Mouse (Mus musculus) erythroblast, embryonic 14.5 days (primary cell): Measurements from ENCODE around the gene Ccdc51. TPM values are rescaled to one million over a fixed set of nuclear protein-coding genes. Genes with fewer than 3 reads are reported as not detected.

Experiments
- H3K27me3 ChIP-seq: 2 replicates; pipeline ENCODE4 v1.6.1; 2012; ENCODE audit warnings: inconsistent platforms; ENCODE audit not compliant: control insufficient read depth
- H3K36me3 ChIP-seq: 2 replicates; pipeline ENCODE4 v1.6.1; 2012; ENCODE audit warnings: mild to moderate bottlenecking, inconsistent platforms; ENCODE audit not compliant: control insufficient read depth
- H3K4me1 ChIP-seq: 2 replicates; pipeline ENCODE4 v1.6.1; 2012; ENCODE audit warnings: inconsistent platforms; ENCODE audit not compliant: control insufficient read depth
- H3K4me3 ChIP-seq: replicated peaks from 2 replicates; pipeline ENCODE3; 2012; ENCODE audit warnings: moderate library complexity, mild to moderate bottlenecking, inconsistent platforms
- H3K9me3 ChIP-seq: 2 replicates; pipeline ENCODE4 v1.6.1; 2012; ENCODE audit warnings: low read length, inconsistent platforms, mixed read lengths; ENCODE audit not compliant: control insufficient read depth
- GATA1 ChIP-seq: IDR thresholded peaks from 2 replicates; pipeline ENCODE4 v1.6.1; 2012; ENCODE audit warnings: low read length, inconsistent platforms, mixed read lengths
- TAL1 ChIP-seq: IDR thresholded peaks from 3 replicates; pipeline ENCODE4 v1.6.1; 2012; ENCODE audit warnings: low read length, inconsistent platforms, mixed read lengths
- polyA plus RNA-seq: library from polyadenylated mRNA; stranded (reverse); fragments of >175 nt; gene quantifications from 2 replicates; pipeline ENCODE4 v1.2.3, GENCODE M21; 2012

Gene Ccdc51
- polyA plus RNA-seq, 1 experiment: 0.85 TPM

GRCm38 (mm10) chr9:109068095-109068735, 14.1 kb upstream of the Ccdc51 start:
- Histone ChIP-seq H3K9me3 (no peaks in the 10 kb centered on the region), H3K27me3 (no peaks in the 10 kb centered on the region), H3K4me1 (peaks cover 14% of the 10 kb centered on the region), H3K4me3 (no peak overlapping the region), H3K36me3 (peaks cover 81% of the 10 kb centered on the region)
- no peak for TF ChIP-seq TAL1
- no peak for TF ChIP-seq GATA1

- TF ChIP-seq GATA1 (no peak), TAL1 (no peak)
- H3K9me3 ChIP-seq: no peaks in the 10 kb centered on the region
- H3K36me3 ChIP-seq: peaks cover 41% of the 10 kb centered on the region
- peaks cover 29% of the 10 kb centered on the region for H3K4me1 ChIP-seq
- H3K4me3 ChIP-seq: peak within 1 kb of the TSS; percentile 74
- H3K27me3 ChIP-seq: no peaks in the 10 kb centered on the region
Observed at GRCm38 (mm10) chr9:109073661-109074573, 8.4 kb upstream of the Ccdc51 start, which contains the start of gene Atrip. Gene Atrip, minus strand, starts transcription at chr9:109074124.

- H3K4me1 ChIP-seq: peaks cover 34% of the 10 kb centered on the region
- TF ChIP-seq TAL1 (no peak), GATA1 (no peak)
- peak overlapping the region; percentile 77 for H3K4me3 ChIP-seq
- no peaks in the 10 kb centered on the region for H3K27me3 ChIP-seq
- H3K36me3 ChIP-seq: peaks cover 30% of the 10 kb centered on the region
- no peaks in the 10 kb centered on the region for H3K9me3 ChIP-seq
Observed at GRCm38 (mm10) chr9:109080516-109080915, 1.8 kb upstream of the Ccdc51 start.

GRCm38 (mm10) chr9:109081749-109082123, 557 bp upstream of the Ccdc51 start:
- Histone ChIP-seq H3K36me3 (peaks cover 30% of the 10 kb centered on the region), H3K27me3 (no peaks in the 10 kb centered on the region), H3K9me3 (no peaks in the 10 kb centered on the region), H3K4me3 (peak overlapping the region; percentile 77), H3K4me1 (peaks cover 37% of the 10 kb centered on the region)
- no peak for TF ChIP-seq TAL1
- no peak for TF ChIP-seq GATA1

- H3K27me3 ChIP-seq: no peaks in the 10 kb centered on the region
- H3K4me1 ChIP-seq: peaks cover 44% of the 10 kb centered on the region
- H3K36me3 ChIP-seq: peaks cover 21% of the 10 kb centered on the region
- no peak for TF ChIP-seq GATA1
- TF ChIP-seq TAL1: no peak
- no peak overlapping the region for H3K4me3 ChIP-seq
- H3K9me3 ChIP-seq: no peaks in the 10 kb centered on the region
Observed at GRCm38 (mm10) chr9:109084922-109085321, 2.6 kb downstream of the Ccdc51 start.

GRCm38 (mm10) chr9:109087987-109088386, 5.7 kb downstream of the Ccdc51 start:
- no peak for TF ChIP-seq TAL1
- TF ChIP-seq GATA1: no peak
- no peak overlapping the region for H3K4me3 ChIP-seq
- H3K4me1 ChIP-seq: peaks cover 23% of the 10 kb centered on the region
- H3K9me3 ChIP-seq: no peaks in the 10 kb centered on the region
- H3K27me3 ChIP-seq: 0 out of 2 replicates have a peak, but pooled peaks cover under 1% of the 10 kb centered on the region
- peaks cover 40% of the 10 kb centered on the region for H3K36me3 ChIP-seq

GRCm38 (mm10) chr9:109090446-109090845, 8.2 kb downstream of the Ccdc51 start:
- Histone ChIP-seq H3K4me1 (peaks cover 14% of the 10 kb centered on the region), H3K27me3 (peaks cover 25% of the 10 kb centered on the region), H3K9me3 (no peaks in the 10 kb centered on the region; the same call in 1 of the 2 replicates), H3K4me3 (no peak overlapping the region), H3K36me3 (peaks cover 40% of the 10 kb centered on the region)
- TF ChIP-seq TAL1 (no peak), GATA1 (no peak)

GRCm38 (mm10) chr9:109091802-109092201, 9.5 kb downstream of the Ccdc51 start:
- TF ChIP-seq TAL1 (no peak), GATA1 (no peak)
- no peak overlapping the region for H3K4me3 ChIP-seq
- peaks cover 14% of the 10 kb centered on the region for H3K4me1 ChIP-seq
- peaks cover 38% of the 10 kb centered on the region for H3K27me3 ChIP-seq
- H3K36me3 ChIP-seq: peaks cover 40% of the 10 kb centered on the region
- no peaks in the 10 kb centered on the region; the same call in 1 of the 2 replicates for H3K9me3 ChIP-seq

GRCm38 (mm10) chr9:109092799-109093198, 10.5 kb downstream of the Ccdc51 start:
- Histone ChIP-seq H3K27me3 (peaks cover 46% of the 10 kb centered on the region), H3K9me3 (no peaks in the 10 kb centered on the region; the same call in 1 of the 2 replicates), H3K4me3 (no peak overlapping the region), H3K36me3 (peaks cover 40% of the 10 kb centered on the region), H3K4me1 (peaks cover 9% of the 10 kb centered on the region)
- TF ChIP-seq TAL1 (no peak), GATA1 (no peak)
